Mouse (Mus musculus) gonadal fat pad, adult 2 months (tissue): ENCODE data around the gene Mrpl44. TPM values are rescaled to one million over a fixed set of nuclear protein-coding genes. Genes with fewer than 3 reads are reported as not detected.

Experiments
- DNase-seq: peaks from one replicate; pipeline ENCODE4 v3.0.0-alpha.2; 2012; ENCODE audit warnings: low read depth
- polyA plus RNA-seq: library from polyadenylated mRNA; depleted of rRNA; stranded (reverse); fragments of >200 nt; gene quantifications from 2 replicates; pipeline ENCODE4 v1.2.3, GENCODE M21; 2012; rRNA removed

Gene Mrpl44
- polyA plus RNA-seq, result 9.5 and 13.6 TPM in 2 replicates

DNA sequence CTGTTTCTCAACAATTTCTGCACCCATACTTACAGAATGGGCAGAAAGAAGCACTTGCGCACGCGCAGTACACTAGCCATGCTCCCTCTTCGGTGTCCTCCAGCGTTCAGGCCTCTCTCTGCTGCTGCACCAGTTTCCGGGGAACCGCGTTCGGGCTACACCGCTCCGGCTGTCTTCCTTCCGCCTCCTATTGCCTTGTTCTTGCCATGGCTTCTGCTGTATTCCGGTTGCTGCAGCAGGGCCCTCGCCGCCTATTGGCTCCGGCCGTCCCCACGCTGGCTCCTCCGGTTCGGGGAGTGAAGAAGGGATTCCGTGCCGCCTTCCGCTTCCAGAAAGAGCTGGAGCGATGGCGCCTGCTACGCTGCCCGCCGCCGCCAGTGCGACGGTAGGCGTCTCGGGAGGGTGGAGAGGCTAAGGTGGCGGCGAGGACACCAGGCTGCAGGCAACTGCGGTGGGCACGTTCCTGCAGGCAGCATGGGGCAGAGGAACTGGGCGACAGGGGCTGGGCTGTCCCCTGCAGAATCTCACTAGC, at the start of gene Mrpl44, which contains the start of gene Wdfy1:
TSS of gene Mrpl44 (plus strand) at position 92 of the 532 bp plus-strand sequence.
TSS of gene Wdfy1 (minus strand) at position 217 of the 532 bp plus-strand sequence.
- DNase-seq, result peak; percentile 74

- DNase-seq, result no peak
Measured at GRCm38 (mm10) chr1:79734794-79735193, 41.0 kb upstream of the Mrpl44 start.

GRCm38 (mm10) chr1:79736408-79736807, 39.4 kb upstream of the Mrpl44 start:
- no peak for DNase-seq

DNA sequence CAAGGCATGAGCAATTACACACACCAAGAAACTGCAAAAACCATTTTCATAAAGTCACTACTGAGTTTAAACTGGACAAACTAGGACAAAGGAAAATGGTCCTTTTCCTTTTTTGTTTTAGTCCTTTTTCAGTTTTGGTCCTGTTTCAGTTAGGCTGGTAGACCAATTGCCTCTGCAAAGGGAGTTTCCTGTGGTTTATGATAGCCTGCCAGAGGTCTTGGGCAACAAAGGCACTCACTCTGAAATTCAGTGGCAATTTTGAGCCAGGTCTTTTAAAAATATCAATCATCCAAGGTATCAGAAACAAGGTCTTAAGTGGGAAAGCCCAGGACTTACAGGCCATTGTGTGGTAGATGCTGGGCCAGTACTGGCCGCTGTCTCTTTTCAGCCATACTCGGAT, 36.1 kb upstream of the Mrpl44 start:
- no peak for DNase-seq

DNA sequence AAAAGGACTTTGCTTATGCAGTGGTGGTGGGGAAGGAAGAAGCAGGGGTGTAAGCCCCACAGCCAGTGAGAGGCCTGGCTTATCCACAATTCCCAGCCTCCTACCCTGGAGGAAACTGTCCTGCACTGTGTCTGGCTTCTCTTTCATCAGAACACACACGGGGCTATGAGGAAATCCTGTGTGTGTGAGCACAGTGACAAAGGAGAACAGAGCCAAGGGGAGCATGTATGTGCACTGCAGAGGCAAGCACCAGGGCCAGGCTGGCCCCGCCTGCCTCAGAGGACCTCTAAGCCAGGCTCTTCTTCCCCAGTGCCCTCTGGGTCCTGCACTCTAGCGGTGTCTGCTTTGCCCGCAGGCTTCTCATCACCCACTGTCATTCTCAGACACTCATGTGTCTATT, 34.8 kb upstream of the Mrpl44 start:
- DNase-seq, result no peak

- DNase-seq, result no peak
Measured at GRCm38 (mm10) chr1:79742949-79743348, 32.9 kb upstream of the Mrpl44 start.

GRCm38 (mm10) chr1:79743385-79743784, 32.4 kb upstream of the Mrpl44 start:
- DNase-seq, result no peak

GRCm38 (mm10) chr1:79746056-79746455, 29.8 kb upstream of the Mrpl44 start:
- DNase-seq, result no peak

DNA sequence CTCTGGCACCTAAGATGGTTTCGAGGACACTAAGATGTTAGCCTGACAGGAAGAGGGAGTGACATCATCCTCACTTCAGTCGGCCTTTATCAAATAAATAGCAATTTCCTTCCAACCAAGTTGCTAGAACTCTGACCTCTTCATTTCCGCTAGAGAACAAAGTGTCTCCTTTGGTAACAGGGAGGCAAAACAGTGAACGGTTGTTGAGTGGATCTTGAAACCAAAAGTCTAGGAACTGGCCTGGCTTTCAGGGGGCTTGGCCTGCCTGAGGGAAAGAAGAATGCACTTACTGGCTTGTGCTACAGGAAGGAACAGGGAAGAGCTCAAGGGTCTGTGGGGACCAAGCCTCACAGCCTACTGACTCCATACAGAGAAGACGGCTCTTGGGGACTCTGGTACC, 24.6 kb upstream of the Mrpl44 start:
- no peak for DNase-seq

DNA sequence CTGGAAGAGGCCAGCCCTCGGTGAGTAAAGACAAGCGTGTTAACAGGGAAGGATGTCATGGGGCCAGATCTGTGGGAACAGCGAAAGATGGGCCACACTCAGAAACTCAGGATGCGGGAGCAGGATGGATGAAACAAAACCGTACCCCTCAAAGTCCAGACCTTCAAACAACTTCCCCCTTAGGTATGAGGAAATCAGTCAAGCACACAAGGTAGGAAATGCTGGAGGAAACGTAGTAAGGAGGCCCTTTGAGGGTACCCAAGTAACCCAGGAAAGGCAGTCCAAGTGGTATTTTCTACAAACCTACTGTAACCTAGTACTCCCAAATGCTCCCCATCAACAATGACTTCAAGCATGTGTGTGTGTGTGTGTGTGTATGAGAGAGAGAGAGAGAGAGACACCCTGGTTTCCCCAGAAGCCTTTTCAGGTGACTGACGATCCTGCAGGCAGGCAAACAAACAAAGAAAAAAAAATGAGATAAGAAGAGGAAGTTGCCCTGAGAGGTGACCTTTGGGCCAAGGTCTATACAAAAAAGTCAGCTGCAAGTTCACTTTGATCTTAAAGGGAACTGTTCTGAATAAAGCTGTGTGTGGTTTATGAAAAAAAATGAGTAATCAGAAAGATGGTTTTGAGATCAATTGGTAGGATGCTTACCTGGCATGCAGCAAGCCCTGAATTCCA, 23.7 kb upstream of the Mrpl44 start:
- DNase-seq, result no peak

- DNase-seq, result no peak
Measured at GRCm38 (mm10) chr1:79752714-79753340, 23.0 kb upstream of the Mrpl44 start.

DNA sequence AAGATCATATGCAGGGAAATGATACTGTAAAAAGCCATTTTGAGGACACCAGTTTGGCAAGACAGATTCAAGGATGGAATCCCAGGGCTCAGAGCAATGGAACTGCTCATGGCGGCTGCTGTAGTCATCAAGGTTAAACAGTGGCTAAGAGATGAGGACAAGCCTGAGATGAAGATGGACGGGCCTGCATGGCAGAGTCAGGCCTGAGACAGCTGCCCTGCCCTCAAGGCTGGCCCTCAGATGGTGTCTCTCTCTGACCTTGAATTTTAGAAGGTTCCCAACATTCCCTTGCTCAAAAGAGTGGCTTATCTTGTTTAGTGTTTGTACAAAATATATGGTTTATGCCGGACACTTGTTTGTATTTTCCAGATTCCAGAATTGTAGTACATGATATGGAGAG, 22.4 kb upstream of the Mrpl44 start:
- no peak for DNase-seq

DNA sequence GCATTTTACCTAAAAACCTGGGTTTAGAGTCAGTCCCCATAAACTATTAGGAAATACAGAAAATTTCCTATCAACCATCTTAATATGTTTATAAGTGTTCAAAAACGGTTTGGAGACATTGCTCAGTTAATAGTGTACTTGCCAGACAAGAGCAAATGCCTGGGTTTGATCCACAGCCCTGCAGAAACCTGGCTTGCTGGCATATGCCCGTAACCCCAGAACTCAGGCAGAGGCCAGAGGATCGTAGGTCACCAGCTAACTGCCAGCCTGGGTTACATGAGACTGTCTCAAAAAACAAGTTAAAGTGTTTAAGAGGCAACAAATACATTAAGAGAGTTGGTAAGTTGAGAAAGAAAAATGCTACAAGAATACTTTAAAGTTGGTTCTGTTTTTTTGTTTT, 20.9 kb upstream of the Mrpl44 start:
- no peak for DNase-seq

DNA sequence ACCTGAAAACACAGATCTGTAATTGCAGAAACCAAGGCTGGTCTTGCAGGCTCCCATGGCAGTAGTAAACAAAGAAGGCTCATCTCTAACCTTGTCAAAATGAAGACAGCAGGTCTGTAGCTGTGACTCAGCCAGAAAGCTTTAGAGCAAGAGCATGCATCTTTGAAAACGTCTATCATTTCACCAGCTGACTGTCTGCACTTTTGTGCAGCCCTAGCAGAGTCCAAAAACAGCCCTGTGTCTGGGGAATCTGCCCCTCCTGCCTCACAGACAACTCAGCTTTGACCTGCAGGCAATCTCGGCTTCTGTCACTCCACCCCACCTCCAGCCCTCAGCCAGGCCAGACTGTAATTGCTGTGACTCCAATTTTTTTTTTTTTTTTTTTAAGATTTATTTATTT, 20.4 kb upstream of the Mrpl44 start:
- DNase-seq, result no peak

DNA sequence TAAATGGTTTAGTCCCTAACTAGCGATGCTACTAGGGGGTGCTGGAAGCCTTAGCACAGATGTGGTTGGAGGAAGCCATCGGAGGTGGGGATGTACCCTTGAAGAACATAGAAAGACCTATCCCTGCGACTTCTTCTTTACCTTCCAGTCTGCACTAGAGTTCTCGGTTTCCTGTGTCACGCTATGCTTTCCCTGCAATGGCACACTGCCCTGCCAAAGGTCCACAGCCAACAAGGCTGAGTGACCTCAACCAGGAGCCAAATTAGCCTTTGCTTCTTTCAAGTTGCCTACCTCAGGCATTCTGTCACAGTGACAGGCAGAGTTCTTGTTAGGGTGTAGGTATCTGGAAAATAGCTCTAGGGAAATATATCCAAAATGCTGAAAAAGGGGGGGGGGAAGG, 19.4 kb upstream of the Mrpl44 start:
- DNase-seq, result no peak

- no peak for DNase-seq
Measured at GRCm38 (mm10) chr1:79757161-79757560, 18.7 kb upstream of the Mrpl44 start.

GRCm38 (mm10) chr1:79757597-79757996, 18.2 kb upstream of the Mrpl44 start:
- DNase-seq, result no peak

DNA sequence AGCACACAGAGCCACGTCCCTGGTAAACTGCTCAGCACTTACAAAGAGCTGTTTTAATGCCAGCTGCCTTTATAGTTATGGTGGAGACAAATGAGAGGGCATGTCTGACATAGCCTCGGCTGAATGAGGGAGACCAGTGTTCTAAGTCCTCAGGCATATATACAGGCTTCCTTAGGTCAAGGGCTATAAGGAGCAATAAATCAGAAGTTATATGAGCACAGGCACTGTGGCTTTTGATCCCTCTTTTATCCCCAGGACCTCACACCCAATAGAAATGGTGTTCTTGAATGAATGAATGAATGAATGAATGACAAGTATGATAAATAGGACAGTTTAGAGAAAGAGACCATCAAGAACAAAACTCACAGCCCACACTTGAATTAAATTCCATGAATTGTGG, 16.8 kb upstream of the Mrpl44 start:
- no peak for DNase-seq

DNA sequence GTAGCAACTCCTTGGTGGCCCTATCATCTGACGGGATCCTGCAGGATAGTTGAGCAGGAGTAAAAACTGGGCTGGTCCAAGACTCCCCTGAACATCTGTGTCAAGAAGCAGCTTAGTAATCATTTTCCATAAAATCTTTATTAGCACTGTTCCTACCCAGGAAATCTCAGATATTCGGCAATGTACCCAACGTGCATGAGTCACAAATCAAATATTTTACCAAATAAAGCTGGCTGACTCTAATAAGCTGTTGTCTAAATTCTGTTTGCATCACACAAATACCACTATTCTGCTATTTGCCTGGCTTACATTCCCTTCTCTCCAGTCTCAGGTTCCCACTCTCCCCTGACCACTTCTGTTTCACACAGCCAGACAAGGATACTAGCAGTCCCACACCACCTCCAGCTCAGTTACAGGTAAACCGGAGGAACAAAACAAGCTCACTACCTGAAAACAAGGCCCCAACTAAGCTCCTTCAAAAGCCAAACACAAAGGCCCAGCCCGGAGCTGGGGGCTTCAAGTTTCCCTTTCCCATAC, 16.3 kb upstream of the Mrpl44 start:
- no peak for DNase-seq

- DNase-seq, result no peak
Measured at GRCm38 (mm10) chr1:79760656-79761055, 15.2 kb upstream of the Mrpl44 start.

DNA sequence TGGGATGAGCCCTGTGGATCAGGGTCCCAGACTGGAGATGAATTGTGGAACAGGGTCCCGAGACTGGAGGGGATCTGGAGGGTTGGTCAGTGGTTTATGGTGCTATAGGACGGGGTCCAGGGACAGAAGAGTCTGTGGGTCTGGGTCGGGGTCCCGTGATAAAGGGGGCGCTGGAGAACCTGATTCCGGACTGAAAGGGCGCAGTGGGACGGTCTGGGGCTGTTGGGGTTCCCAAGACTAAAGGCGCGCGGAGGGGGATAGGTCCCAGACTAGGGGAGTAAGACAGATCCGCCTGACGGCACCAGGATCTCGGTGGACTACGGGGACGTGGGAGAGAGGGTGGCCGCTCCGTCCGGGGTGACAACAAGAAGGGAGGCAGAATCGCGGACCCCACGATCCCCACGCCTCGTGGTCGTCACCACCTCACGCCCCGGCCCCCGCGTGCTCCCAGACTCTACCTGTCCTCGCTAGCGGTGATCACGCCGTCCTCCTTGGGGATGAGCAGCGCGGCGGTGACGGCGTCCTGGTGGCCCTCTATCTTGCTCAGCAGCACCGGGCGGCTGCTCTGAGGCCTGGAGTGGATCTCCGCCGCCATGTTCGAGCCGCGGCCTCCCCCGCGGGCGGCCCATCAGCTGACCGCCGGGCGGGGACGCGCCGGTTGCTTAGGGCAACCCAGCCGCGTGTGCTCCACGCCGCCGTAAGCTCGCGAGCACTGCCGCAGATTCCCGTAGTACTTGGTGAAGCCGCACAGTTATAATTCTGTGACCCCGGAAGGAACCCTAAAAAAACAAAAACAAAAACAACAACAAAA, 14.5 kb upstream of the Mrpl44 start:
- DNase-seq, result no peak

DNA sequence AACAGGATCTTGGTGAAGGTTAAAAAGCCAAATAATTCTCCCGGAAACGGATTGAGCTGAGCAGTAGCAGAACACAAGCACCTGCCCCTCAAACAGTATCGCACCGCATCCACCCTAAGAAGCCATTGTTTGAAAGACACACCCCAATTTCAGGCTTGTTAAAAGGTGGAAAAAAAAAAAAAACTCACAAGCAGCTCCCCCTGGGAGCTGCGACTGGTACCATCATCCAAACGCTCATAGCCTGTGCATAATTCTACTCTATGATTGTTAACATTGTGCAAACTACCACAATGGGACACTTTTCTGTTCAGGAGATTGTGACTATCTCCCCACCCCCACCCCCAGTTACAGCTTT, 13.9 kb upstream of the Mrpl44 start:
- no peak for DNase-seq
